Mouse (Mus musculus) brain, embryonic 14.5 days (tissue): ENCODE measurements around the gene Zbtb25.

Experiments used
- CTCF ChIP-seq: fragments of 200-500 bp; IDR thresholded peaks from 2 replicates; pipeline ENCODE4 v1.5.1; 2012; ENCODE audit warnings: inconsistent platforms, mild to moderate bottlenecking, moderate library complexity, borderline replicate concordance; ENCODE audit not compliant: insufficient read depth, insufficient read length; ENCODE audit errors: extremely low read depth
- POLR2A ChIP-seq: fragments of 200-500 bp; IDR thresholded peaks from 2 replicates; pipeline ENCODE4 v1.6.1; 2012; ENCODE audit warnings: mild to moderate bottlenecking, inconsistent platforms, borderline replicate concordance; ENCODE audit not compliant: poor library complexity, insufficient read depth, insufficient read length, severe bottlenecking; ENCODE audit errors: extremely low read depth

DNA sequence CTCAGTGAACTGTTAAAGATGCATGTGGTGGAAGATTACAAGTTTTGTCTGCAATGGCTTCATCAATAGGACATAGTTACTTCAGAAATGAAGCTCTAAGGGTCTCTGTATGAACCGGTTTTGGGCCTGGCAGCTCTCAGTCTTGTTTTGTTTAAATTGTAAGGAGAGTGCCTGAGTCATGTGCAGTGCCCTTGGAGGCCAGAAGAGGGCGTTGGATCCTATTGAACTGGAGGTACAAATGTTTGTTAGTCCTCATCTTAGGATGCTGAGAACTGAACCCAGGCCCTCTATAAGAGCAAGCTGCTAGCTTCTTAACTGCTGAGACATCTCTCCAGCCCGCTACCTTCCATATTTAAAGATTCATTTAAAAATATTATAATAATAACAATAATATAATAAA, 32.3 kb upstream of the Zbtb25 start:
- no peak for TF ChIP-seq POLR2A
- 0 out of 2 replicates have a peak, but pooled peaks have one; percentile 24 for TF ChIP-seq CTCF
